Mouse (Mus musculus) embryonic facial prominence, embryonic 15.5 days (tissue): ENCODE data around the gene Ang2. TPM values are rescaled to one million over a fixed set of nuclear protein-coding genes. Genes with fewer than 3 reads are reported as not detected.
"Not testable (repeated sequence)": the region's sequence is repeated elsewhere in the genome, so short reads cannot be mapped to it uniquely, and the experiment has no call there.

Source experiments
- ATAC-seq: fragments of 200-750 bp; cut with Nextera tagmentation; 2 replicates; pipeline ENCODE4 v1.8.0; 2017; ENCODE audit warnings: low read depth, moderate TSS enrichment; ENCODE audit not compliant: insufficient number of reproducible peaks, low FRiP score, low TSS enrichment
- H3K27ac ChIP-seq: fragments of 300-500 bp; sonication (generic); replicated peaks from 2 replicates; pipeline ENCODE4 v1.5.1; 2015; ENCODE audit warnings: mild to moderate bottlenecking, inconsistent platforms
- H3K27me3 ChIP-seq: fragments of 300-500 bp; sonication (generic); 2 replicates; pipeline ENCODE4 v1.6.1; 2015; ENCODE audit warnings: inconsistent platforms
- H3K36me3 ChIP-seq: fragments of 300-500 bp; sonication (generic); 2 replicates; pipeline ENCODE4 v1.6.1; 2015; ENCODE audit warnings: mild to moderate bottlenecking, inconsistent platforms
- H3K4me1 ChIP-seq: fragments of 300-500 bp; sonication (generic); 2 replicates; pipeline ENCODE4 v1.6.1; 2015; ENCODE audit warnings: inconsistent platforms
- H3K4me2 ChIP-seq: fragments of 300-500 bp; sonication (generic); replicated peaks from 2 replicates; pipeline ENCODE4 v1.6.1; 2015; ENCODE audit warnings: mild to moderate bottlenecking, inconsistent platforms
- H3K4me3 ChIP-seq: fragments of 300-500 bp; sonication (generic); replicated peaks from 2 replicates; pipeline ENCODE4 v1.5.1; 2015; ENCODE audit warnings: mild to moderate bottlenecking, inconsistent platforms
- H3K9ac ChIP-seq: fragments of 300-500 bp; sonication (generic); 2 replicates; pipeline ENCODE4 v1.6.1; 2015; ENCODE audit warnings: inconsistent platforms
- H3K9me3 ChIP-seq: fragments of 300-500 bp; sonication (generic); replicated peaks from 2 replicates; pipeline ENCODE4 v1.6.1; 2016; ENCODE audit warnings: inconsistent platforms
- WGBS: fragments of 180-500 bp; shearing (Covaris S2); methylation state at CpG from one replicate; pipeline ENCODE4 v1.1.7; 2015; 5-methylcytosine and 5-hydroxymethylcytosine counted together
- polyA plus RNA-seq: library from polyadenylated mRNA; unstranded; fragments of >200 nt; fragmentation: Nextera tagmentation; extraction: Ambion mirVana; gene quantifications from 2 replicates; pipeline ENCODE4 v1.2.1, GENCODE M21; 2015

Gene Ang2
- 0.19 TPM in 1 of 2 replicates, not detected in the other for polyA plus RNA-seq

DNA sequence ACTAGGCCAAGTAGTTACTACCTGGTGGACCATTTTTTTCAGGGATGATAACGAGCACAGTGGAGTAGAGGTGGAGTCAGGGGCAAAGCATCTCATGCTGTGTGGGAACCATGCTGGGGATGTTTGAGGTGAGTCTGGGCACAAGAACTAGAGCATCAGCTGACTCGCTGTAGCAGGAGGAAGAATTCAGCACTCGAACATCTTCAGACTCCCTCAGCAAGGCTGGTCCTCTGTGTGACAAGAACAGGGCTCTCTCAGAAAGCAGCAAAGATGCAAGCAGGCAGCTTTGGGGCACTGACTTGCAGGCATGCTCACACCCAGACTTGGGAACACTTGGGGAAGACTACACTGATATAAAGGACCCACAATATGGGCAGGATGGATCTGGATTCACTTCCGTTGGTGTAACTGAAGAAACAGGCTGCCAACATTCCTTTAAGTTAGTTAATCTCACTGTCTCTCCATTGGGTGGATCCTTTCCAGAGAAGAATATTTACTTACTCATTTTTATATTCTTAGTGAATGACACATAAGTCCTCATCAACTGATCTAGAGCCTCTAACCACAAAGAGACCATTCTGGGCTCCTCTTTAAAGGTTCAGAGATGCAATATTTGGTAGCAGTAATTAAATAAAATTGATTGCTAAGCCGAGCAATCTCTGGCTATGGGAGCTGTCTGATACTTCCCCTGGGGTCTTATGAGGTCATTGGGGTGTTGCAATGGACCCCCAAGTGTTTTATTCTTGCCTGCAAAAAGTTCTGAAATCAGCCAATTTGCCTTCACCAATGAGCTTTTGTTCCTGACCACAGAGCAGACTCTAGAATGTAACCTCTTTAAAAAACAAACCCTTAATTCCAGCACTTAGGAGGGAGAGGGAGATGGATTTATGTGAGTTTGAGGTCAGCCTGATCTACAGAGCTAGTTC lies at the start of gene Ang2:
Ang2 (minus strand) TSS at position 51 of the 926 bp plus-strand sequence.
- Histone ChIP-seq H3K36me3 (no peaks in the 10 kb centered on the region), H3K9me3 (no peaks in the 10 kb centered on the region), H3K4me2 (no peak within 1 kb of the TSS), H3K4me3 (no peak within 1 kb of the TSS), H3K4me1 (no peaks in the 10 kb centered on the region), H3K27me3 (no peaks in the 10 kb centered on the region), H3K9ac (no peak within 1 kb of the TSS), H3K27ac (no peak within 1 kb of the TSS)
- WGBS = 69% methylated on average over 5 of the region's 5 CpGs
- ATAC-seq = no peak

DNA sequence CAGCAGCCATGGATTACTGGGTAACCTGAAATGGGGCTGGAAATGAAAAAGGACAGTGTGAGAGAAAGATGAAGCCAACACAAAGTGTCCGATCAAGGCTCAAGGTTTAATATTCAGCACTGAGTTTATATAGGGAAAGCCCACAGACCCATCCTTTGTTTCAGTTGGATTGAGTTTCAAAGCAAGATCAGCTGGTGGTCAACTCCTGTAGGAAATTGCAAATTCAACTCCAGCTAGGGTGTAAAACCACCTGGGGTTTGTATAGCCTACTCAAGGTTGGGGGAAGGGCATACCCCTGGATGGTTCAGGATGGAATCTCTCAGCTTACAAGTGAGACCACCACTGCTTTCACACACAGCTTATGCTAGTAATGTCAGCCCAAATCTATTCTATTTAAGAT lies 48.8 kb upstream of the Ang2 start:
- no peak overlapping the region for H3K4me2 ChIP-seq
- no peaks in the 10 kb centered on the region for H3K4me1 ChIP-seq
- H3K27me3 ChIP-seq = no peaks in the 10 kb centered on the region
- ATAC-seq = no peak
- H3K27ac ChIP-seq = no peak overlapping the region
- no peak overlapping the region for H3K4me3 ChIP-seq
- no peak overlapping the region for H3K9ac ChIP-seq
- WGBS = 84% methylated on average over 1 of the region's 1 CpGs
- H3K9me3 ChIP-seq = no peaks in the 10 kb centered on the region
- no peaks in the 10 kb centered on the region for H3K36me3 ChIP-seq

- ATAC-seq = no peak
- Histone ChIP-seq H3K36me3 (no peaks in the 10 kb centered on the region), H3K4me2 (no peak overlapping the region), H3K9ac (no peak overlapping the region), H3K9me3 (no peaks in the 10 kb centered on the region), H3K27ac (no peak overlapping the region), H3K27me3 (no peaks in the 10 kb centered on the region), H3K4me3 (no peak overlapping the region), H3K4me1 (no peaks in the 10 kb centered on the region)
Observed at GRCm38 (mm10) chr14:51240899-51241298, 42.0 kb upstream of the Ang2 start.

DNA sequence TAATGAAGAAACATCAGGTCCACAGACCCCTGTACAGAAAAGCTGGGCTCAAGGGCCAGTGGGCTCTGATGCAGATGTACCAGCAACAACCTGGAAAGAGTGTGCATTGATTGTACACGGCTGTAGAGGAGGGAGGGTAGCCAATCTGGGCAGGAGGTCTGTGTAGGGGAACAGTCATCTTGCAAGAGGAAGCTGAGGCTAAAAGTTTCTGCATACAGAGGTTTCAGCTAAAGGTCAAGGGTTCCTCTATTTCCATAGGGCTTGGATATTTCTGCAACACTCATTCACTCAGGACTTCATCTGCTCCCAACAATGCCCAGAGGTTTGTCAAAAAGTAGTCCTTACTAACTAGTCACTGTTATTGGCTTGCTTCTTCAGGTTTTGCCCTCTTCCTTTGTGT lies 38.5 kb upstream of the Ang2 start:
- not testable (repeated sequence) for H3K4me1 ChIP-seq, ATAC-seq, H3K4me3 ChIP-seq, H3K9me3 ChIP-seq, H3K4me2 ChIP-seq, H3K27ac ChIP-seq, H3K36me3 ChIP-seq, H3K9ac ChIP-seq, H3K27me3 ChIP-seq
- 68% methylated on average over 1 of the region's 1 CpGs for WGBS

DNA sequence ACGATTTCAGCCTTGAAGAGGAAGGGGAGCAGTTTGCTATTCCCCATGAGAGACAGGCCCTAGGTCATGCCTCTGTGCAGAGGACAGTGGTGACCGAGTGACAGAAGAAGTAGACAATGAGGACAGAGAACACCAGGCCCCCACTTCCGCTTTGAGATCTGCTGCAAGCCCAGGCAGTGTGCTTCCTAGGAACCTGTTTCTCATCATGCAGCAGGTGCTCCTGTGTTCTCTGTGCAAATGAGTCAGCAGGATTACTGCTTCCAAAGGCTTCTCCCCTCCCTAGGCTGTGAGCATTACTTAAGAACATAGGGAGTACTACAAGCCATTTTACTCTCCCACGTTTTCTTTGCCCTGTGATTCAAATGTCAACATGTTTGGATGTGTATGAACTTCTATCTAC lies 30.7 kb upstream of the Ang2 start:
- not testable (repeated sequence) for H3K9ac ChIP-seq, H3K4me1 ChIP-seq, H3K4me3 ChIP-seq, H3K36me3 ChIP-seq, ATAC-seq, H3K27ac ChIP-seq, H3K27me3 ChIP-seq, H3K4me2 ChIP-seq, H3K9me3 ChIP-seq
- 46% methylated on average over 4 of the region's 4 CpGs for WGBS

- not testable (repeated sequence) for H3K9ac ChIP-seq, H3K36me3 ChIP-seq, H3K27ac ChIP-seq, H3K4me3 ChIP-seq, H3K27me3 ChIP-seq, ATAC-seq, H3K4me1 ChIP-seq, H3K9me3 ChIP-seq, H3K4me2 ChIP-seq
- 86% methylated on average over 3 of the region's 3 CpGs for WGBS
Observed at GRCm38 (mm10) chr14:51220075-51220474, 21.1 kb upstream of the Ang2 start.

GRCm38 (mm10) chr14:51203115-51203514 lies 4.2 kb upstream of the Ang2 start, which contains the start of gene Ear14:
Gene Ear14, plus strand, starts transcription at chr14:51203391.
- WGBS = 72% methylated on average over 2 of the region's 2 CpGs
- no peak for ATAC-seq

DNA sequence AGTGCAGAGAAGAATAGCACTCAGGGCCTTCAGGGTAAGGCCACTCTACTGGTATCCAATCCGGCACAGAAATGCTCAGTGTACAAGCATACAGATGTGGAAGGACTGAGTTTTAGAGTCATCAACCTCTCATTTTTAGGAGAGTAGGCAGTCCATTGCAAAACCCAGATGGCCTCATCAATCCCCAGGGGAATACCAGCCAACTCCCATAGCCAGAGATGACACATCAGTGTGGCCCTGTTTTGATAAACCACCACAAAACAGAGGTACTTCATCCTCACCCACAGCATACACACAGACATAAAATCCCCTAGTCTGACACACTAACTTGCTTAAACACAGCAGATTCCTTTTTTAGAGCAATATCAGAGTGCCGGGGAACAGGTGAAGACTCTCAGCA lies 1.5 kb upstream of the Ang2 start:
- Histone ChIP-seq H3K9me3 (no peaks in the 10 kb centered on the region), H3K27me3 (no peaks in the 10 kb centered on the region), H3K4me1 (no peaks in the 10 kb centered on the region), H3K9ac (no peak overlapping the region), H3K4me2 (no peak overlapping the region), H3K4me3 (no peak overlapping the region), H3K36me3 (no peaks in the 10 kb centered on the region), H3K27ac (no peak overlapping the region)
- no peak for ATAC-seq
- WGBS = 89% methylated on average over 2 of the region's 2 CpGs

More at GRCm38 (mm10) chr14:51203115-51203514, 4.2 kb upstream of the Ang2 start, which contains the start of gene Ear14:
- Histone ChIP-seq H3K4me2 (no peak within 1 kb of the TSS), H3K4me1 (no peaks in the 10 kb centered on the region), H3K9ac (no peak within 1 kb of the TSS), H3K9me3 (no peaks in the 10 kb centered on the region), H3K27ac (no peak within 1 kb of the TSS), H3K36me3 (no peaks in the 10 kb centered on the region), H3K27me3 (no peaks in the 10 kb centered on the region), H3K4me3 (no peak within 1 kb of the TSS)

- H3K36me3 ChIP-seq = no peaks in the 10 kb centered on the region
- WGBS = 91% methylated on average over 2 of the region's 2 CpGs
- no peak overlapping the region for H3K9ac ChIP-seq
- H3K27ac ChIP-seq = no peak overlapping the region
- H3K4me1 ChIP-seq = no peaks in the 10 kb centered on the region
- no peak overlapping the region for H3K4me3 ChIP-seq
- H3K4me2 ChIP-seq = no peak overlapping the region
- H3K27me3 ChIP-seq = no peaks in the 10 kb centered on the region
- no peak for ATAC-seq
- no peaks in the 10 kb centered on the region for H3K9me3 ChIP-seq
Observed at GRCm38 (mm10) chr14:51200054-51200453, 1.1 kb upstream of the Ang2 start.

GRCm38 (mm10) chr14:51195681-51196080 lies 3.3 kb downstream of the Ang2 start:
- WGBS = 84% methylated on average over 4 of the region's 4 CpGs

GRCm38 (mm10) chr14:51181051-51181450 lies 17.9 kb downstream of the Ang2 start:
- WGBS = 79% methylated on average over 2 of the region's 2 CpGs
- ATAC-seq, H3K4me2 ChIP-seq, H3K27me3 ChIP-seq, H3K9me3 ChIP-seq, H3K9ac ChIP-seq, H3K4me3 ChIP-seq, H3K27ac ChIP-seq, H3K4me1 ChIP-seq, H3K36me3 ChIP-seq: not testable (repeated sequence)

More at GRCm38 (mm10) chr14:51195681-51196080, 3.3 kb downstream of the Ang2 start:
- Histone ChIP-seq H3K9ac (no peak overlapping the region), H3K27me3 (no peaks in the 10 kb centered on the region), H3K9me3 (no peaks in the 10 kb centered on the region), H3K36me3 (no peaks in the 10 kb centered on the region), H3K4me1 (no peaks in the 10 kb centered on the region), H3K4me3 (no peak overlapping the region), H3K27ac (no peak overlapping the region), H3K4me2 (no peak overlapping the region)
- no peak for ATAC-seq

DNA sequence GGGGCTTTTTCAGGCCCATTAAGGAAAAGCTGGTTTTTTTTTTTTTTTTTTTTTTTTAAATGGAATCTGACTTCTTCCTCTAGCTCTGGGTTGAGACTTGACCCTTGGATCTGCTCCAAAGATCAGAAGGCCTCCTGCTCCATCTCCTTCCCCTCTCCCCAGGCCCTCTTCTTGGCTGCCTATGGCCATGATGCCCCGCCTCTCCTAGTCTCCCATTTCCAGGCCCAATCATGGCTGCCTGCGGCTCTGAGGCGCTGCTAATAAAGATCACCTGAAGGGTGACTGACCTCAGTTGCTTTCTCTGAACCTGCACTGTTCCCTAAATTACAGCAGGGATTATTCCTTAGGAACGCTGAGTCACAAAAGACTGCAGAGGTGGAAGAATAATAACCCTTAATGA lies 25.1 kb downstream of the Ang2 start:
- WGBS = 62% methylated on average over 4 of the region's 4 CpGs
- Histone ChIP-seq H3K9ac (no peak overlapping the region), H3K36me3 (no peaks in the 10 kb centered on the region), H3K4me1 (no peaks in the 10 kb centered on the region), H3K4me2 (no peak overlapping the region), H3K9me3 (no peaks in the 10 kb centered on the region), H3K27ac (no peak overlapping the region), H3K4me3 (no peak overlapping the region), H3K27me3 (no peaks in the 10 kb centered on the region)
- no peak for ATAC-seq
